Mouse (Mus musculus) subcutaneous adipose tissue, adult 2 months (tissue): Measurements from ENCODE around the gene Ivns1abp. TPM values are rescaled to one million over a fixed set of nuclear protein-coding genes. Genes with fewer than 3 reads are reported as not detected.

Experiments used
- polyA plus RNA-seq: library from polyadenylated mRNA; depleted of rRNA; stranded (reverse); fragments of >200 nt; gene quantifications from 2 replicates; pipeline ENCODE4 v1.2.3, GENCODE M21; 2012; ENCODE audit warnings: low replicate concordance; rRNA removed

Ivns1abp gene
- polyA plus RNA-seq, result 51.7 and 60.0 TPM in 2 replicates

DNA sequence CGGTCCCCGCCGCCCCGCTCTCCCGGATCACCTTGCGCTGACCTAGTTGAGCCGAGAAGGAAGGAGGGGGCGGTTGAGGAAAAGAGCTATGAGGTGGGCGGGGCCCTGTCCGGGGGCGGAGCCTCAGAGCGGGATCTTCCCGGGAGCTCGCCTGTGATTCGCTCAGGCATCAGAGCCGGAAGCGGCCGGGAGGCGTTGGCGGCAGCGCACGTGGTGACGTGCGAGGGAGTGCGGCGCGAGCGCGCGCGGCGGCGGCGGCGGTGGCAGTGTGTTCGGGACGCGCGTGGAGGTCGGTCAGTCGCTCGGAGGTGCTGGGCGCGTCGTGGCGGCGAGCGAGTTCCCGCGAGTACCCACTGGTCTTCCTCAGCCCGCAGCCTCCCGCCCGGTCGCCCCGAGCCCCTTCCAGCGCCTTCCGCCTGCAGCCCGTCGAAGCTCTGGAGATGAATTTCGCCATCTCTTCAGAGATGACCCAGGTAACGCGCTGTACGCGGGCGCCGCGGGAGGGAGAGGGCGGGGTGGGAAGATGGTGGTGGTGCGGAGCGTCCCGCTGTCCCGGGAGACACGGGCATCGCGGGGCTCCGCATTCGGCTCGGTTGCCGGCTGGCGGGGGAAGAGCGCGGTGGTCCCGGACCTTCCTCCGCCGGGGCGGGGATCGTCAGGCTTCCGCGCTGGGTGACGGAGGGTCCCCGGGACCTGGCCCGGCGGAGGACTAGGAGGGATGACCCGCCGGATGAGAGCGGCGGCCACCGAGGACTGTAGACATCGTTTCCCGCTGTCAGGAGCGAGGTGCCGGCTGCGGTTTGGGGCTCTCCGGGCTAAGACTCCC lies at the start of gene Ivns1abp:
TSS of gene Ivns1abp (plus strand) at position 195 of the 826 bp plus-strand sequence.

Other genes starting within 250 kb of the Ivns1abp start
- 0.10 TPM in 1 of 2 replicates, not detected in the other for gene Gm47985, start 161.9 kb upstream of the Ivns1abp start, polyA plus RNA-seq
- not detected in 2 replicates for gene Gm8947, start 152.1 kb upstream of the Ivns1abp start, polyA plus RNA-seq
- not detected in 2 replicates for gene Gm47995, start 146.0 kb upstream of the Ivns1abp start, polyA plus RNA-seq
- gene 3110040M04Rik, start 140.4 kb upstream of the Ivns1abp start, polyA plus RNA-seq, result not detected in 2 replicates
- not detected in 2 replicates for gene Gm47996, start 134.3 kb upstream of the Ivns1abp start, polyA plus RNA-seq
- gene Swt1, start 84.0 kb downstream of the Ivns1abp start, polyA plus RNA-seq, result 7.1 and 10.1 TPM in 2 replicates
- gene Trmt1l, start 84.1 kb downstream of the Ivns1abp start, polyA plus RNA-seq, result 14.4 and 21.0 TPM in 2 replicates
- gene Rnf2, start 156.5 kb downstream of the Ivns1abp start, polyA plus RNA-seq, result 27.1 and 34.8 TPM in 2 replicates
- 14.4 and 16.5 TPM in 2 replicates for gene Fam129a, start 226.7 kb downstream of the Ivns1abp start, polyA plus RNA-seq